Mouse (Mus musculus) urinary bladder, adult 2 months (tissue): ENCODE results near the gene Trf. TPM values are rescaled to one million over a fixed set of nuclear protein-coding genes. Genes with fewer than 3 reads are reported as not detected.

Source experiments
- polyA plus RNA-seq: library from polyadenylated mRNA; depleted of rRNA; stranded (reverse); fragments of >200 nt; gene quantifications from 2 replicates; pipeline ENCODE4 v1.2.3, GENCODE M21; 2012; rRNA removed

Trf gene
- polyA plus RNA-seq, 1 experiment = 329 TPM

Other genes with a start within 250 kb of the Trf start
- 4.8 and 7.4 TPM in 2 replicates for gene Slco2a1, start 241.7 kb downstream of the Trf start, polyA plus RNA-seq
- 4.4 and 6.9 TPM in 2 replicates for gene Rab6b, start 118.7 kb downstream of the Trf start, polyA plus RNA-seq
- 33.4 and 33.8 TPM in 2 replicates for gene Srprb, start 28.3 kb downstream of the Trf start, polyA plus RNA-seq
- gene Gm20425, start 137 bp downstream of the Trf start, polyA plus RNA-seq = 1.8 TPM in 1 of 2 replicates, not detected in the other
- 0.80 and 1.3 TPM in 2 replicates for gene 1300017J02Rik, start 74.6 kb upstream of the Trf start, polyA plus RNA-seq
- 19.3 and 20.9 TPM in 2 replicates for gene Topbp1, start 74.8 kb upstream of the Trf start, polyA plus RNA-seq
- 45.6 and 54.3 TPM in 2 replicates for gene Cdv3, start 135.4 kb upstream of the Trf start, polyA plus RNA-seq
- 0.10 and 0.11 TPM in 2 replicates for gene Bfsp2, start 250.0 kb upstream of the Trf start, polyA plus RNA-seq